Mouse (Mus musculus) erythroblast, embryonic 14.5 days (primary cell): Measurements from ENCODE around the gene Farsa.

Source experiments
- GATA1 ChIP-seq: IDR thresholded peaks from 2 replicates; pipeline ENCODE4 v1.6.1; 2012; ENCODE audit warnings: low read length, inconsistent platforms, mixed read lengths
- TAL1 ChIP-seq: IDR thresholded peaks from 3 replicates; pipeline ENCODE4 v1.6.1; 2012; ENCODE audit warnings: low read length, inconsistent platforms, mixed read lengths

DNA sequence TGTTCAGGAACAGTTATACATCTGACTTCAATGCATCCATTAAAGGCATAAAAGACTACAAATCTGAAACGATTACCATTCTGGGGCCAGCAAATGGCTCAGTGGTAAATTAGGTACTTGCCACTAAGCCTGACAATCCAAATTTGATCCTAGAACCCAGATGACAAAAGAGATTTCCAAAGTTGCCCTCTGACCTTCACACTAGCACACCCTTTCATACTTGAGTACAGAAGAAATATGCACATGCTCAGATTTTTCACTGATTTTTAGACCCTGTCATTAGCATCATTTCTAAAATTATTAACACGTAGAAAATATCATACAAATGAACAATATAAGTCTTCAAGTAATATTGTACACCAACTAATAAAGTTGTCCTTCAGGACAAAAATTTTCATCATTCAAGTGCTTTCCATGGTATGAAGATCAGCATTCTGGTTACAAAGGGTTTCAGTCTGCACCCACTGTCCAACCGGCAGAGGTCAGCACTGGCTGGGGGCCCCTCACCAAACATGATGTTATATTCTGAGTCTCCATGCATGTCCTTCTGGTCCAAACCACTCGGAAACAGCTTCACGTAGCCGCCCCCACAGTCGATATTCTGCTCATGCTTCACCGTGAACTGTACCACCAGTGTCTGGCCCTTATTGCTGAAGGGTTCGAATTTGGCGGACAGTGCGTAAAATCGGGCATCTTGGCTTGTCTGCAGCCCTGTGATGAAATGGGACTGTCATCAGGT is 11.3 kb upstream of the Farsa start:
- TF ChIP-seq GATA1 = no peak
- no peak for TF ChIP-seq TAL1
